Mouse (Mus musculus) cerebellum, postnatal 36 days (tissue): ENCODE data around the gene Creld1.

ENCODE experiments used
- DNase-seq, 2 experiments: peaks; one replicate each; pipeline ENCODE4 v3.0.0; 2021 to 2022; ENCODE audit warnings: mixed read lengths in 2 of 2

Gene Creld1

GRCm38 (mm10) chr6:113513944-113514343, 30.8 kb downstream of the Creld1 start:
- no peak for DNase-seq

- no peak for DNase-seq
Observed at GRCm38 (mm10) chr6:113514600-113514999, 31.5 kb downstream of the Creld1 start.

- DNase-seq, result no peak
Observed at GRCm38 (mm10) chr6:113517434-113518080, 34.5 kb downstream of the Creld1 start.

GRCm38 (mm10) chr6:113522310-113522709, 39.2 kb downstream of the Creld1 start:
- DNase-seq, result no peak

- no peak for DNase-seq
Observed at GRCm38 (mm10) chr6:113523420-113523819, 40.3 kb downstream of the Creld1 start.

GRCm38 (mm10) chr6:113530932-113531839, 48.1 kb downstream of the Creld1 start, which contains the start of the genes Emc3 and Fancd2:
Emc3 (minus strand) TSS chr6:113531652.
Fancd2 (plus strand) TSS chr6:113531682.
- DNase-seq, result peak; percentile 93 to 95

- no peak for DNase-seq
Observed at GRCm38 (mm10) chr6:113531840-113532404, 48.8 kb downstream of the Creld1 start.

GRCm38 (mm10) chr6:113534886-113535285, 51.8 kb downstream of the Creld1 start:
- DNase-seq, result no peak

GRCm38 (mm10) chr6:113541610-113542009, 58.5 kb downstream of the Creld1 start:
- DNase-seq, result no peak
